In genomic region chr8:95549871-95550829, GRCm38 (mm10) we compare ENCODE assay signal across 12 mouse cellular contexts. TPM values are rescaled to one million over a fixed set of nuclear protein-coding genes. Genes with fewer than 3 reads are reported as not detected.
DNase-seq lines count a peak whose midpoint lies in the region; TF ChIP-seq lines count a peak whose summit lies in the region.
"Had no signal": no experiment of that assay in that cellular context is flagged by ENCODE, and none has a peak within 500 bp of the region (broad histone marks: within the 10 kb centered on the region; RNA-seq: fewer than 3 reads in every experiment).

No protein-coding gene starts in this region.

- 21% methylated on average over 16 of the region's 16 CpGs for WGBS in cerebellum, adult 2 months
- 60% methylated on average over 16 of the region's 16 CpGs for WGBS in midbrain, embryonic 10.5 days

- no peaks in the 10 kb centered on the region for H3K36me3 ChIP-seq in midbrain, embryonic 10.5 days
- H3K36me3 ChIP-seq: lung, embryonic 15.5 days had no signal

- TF ChIP-seq POLR2A in cerebellum, adult 2 months (IDR thresholded peaks at IDR 0.05; ENCODE audit: borderline replicate concordance, insufficient read depth, low read length): no peak

- DNase-seq in cerebellum, postnatal 25 days: peak; percentile 14 to 19
- DNase-seq in cerebellum, adult 2 months: no peak
- peak; percentile 18 for DNase-seq in right cerebral cortex, postnatal 25 days
- no peak for DNase-seq in right cerebral cortex, postnatal 14 days
- peak; percentile 19 for DNase-seq in midbrain, embryonic 10.5 days (ENCODE audit: low spot score)
- peak; percentile 40 for DNase-seq in right cerebral cortex, postnatal 4 days
- DNase-seq in kidney, postnatal 14 days: no peak
- no peak for DNase-seq in ovary, postnatal 36 days (ENCODE audit: low spot score)
- DNase-seq: kidney, postnatal 10 days had no signal

- no peak overlapping the region for H3K27ac ChIP-seq in cerebellum, adult 2 months (ENCODE audit: insufficient read depth, low read length)
- H3K27ac ChIP-seq in midbrain, embryonic 10.5 days (replicated peaks): peak overlapping the region; percentile 55
- H3K27ac ChIP-seq: lung, embryonic 15.5 days had no signal

- TF ChIP-seq CTCF in cerebellum, adult 2 months (IDR thresholded peaks at IDR 0.05; ENCODE audit: borderline replicate concordance, insufficient read depth, low read depth, low read length): no peak

- no peak overlapping the region for H3K4me3 ChIP-seq in cerebellum, adult 2 months (replicated peaks; ENCODE audit: insufficient read depth, low read depth, low read length)
- no peak overlapping the region for H3K4me3 ChIP-seq in midbrain, embryonic 10.5 days
- H3K4me3 ChIP-seq: lung, embryonic 15.5 days had no signal

- no peaks in the 10 kb centered on the region for H3K4me1 ChIP-seq in cerebellum, adult 2 months (ENCODE audit: control insufficient read depth, insufficient read depth, low read length)
- H3K4me1 ChIP-seq in midbrain, embryonic 10.5 days: peaks cover 32% of the 10 kb centered on the region
- H3K4me1 ChIP-seq: lung, embryonic 15.5 days had no signal

- H3K9me3 ChIP-seq in midbrain, embryonic 10.5 days (replicated peaks): no peaks in the 10 kb centered on the region
- H3K9me3 ChIP-seq: lung, embryonic 15.5 days had no signal

- no peaks in the 10 kb centered on the region for H3K27me3 ChIP-seq in cerebellum, adult 2 months (ENCODE audit: control insufficient read depth, insufficient read depth, low read length)
- H3K27me3 ChIP-seq in midbrain, embryonic 10.5 days (ENCODE audit: low read depth, poor library complexity, severe bottlenecking): no peaks in the 10 kb centered on the region
- H3K27me3 ChIP-seq: lung, embryonic 15.5 days had no signal

RNA-seq across cellular contexts. Expression of gene Ccdc113, which starts 16.3 kb away (rescaled TPM):
- 1.1 and 1.2 TPM in 2 replicates for polyA plus RNA-seq in cerebellum, adult 2 months (2012; rRNA removed)
- 0.09 and 0.20 TPM in 2 replicates for polyA plus RNA-seq in midbrain, embryonic 10.5 days (2016; fragmentation: Nextera tagmentation; extraction: Ambion mirVana)
- polyA plus RNA-seq: limb, embryonic 11.5 days had no signal

RNA-seq across cellular contexts. Expression of gene Prss54, which starts 26.0 kb away (rescaled TPM):
- not detected in 2 replicates for polyA plus RNA-seq in cerebellum, adult 2 months (2012; rRNA removed)
- not detected in 2 replicates for polyA plus RNA-seq in midbrain, embryonic 10.5 days (2016; fragmentation: Nextera tagmentation; extraction: Ambion mirVana)
- polyA plus RNA-seq: limb, embryonic 11.5 days; lung, embryonic 15.5 days; urinary bladder, adult 2 months had no signal

Comparison
In these comparisons a context has a peak if more than half of its experiments do, and no peak if none do; other contexts are left out.
1. DNase-seq: peak in cerebellum, postnatal 25 days (2 of 2), right cerebral cortex, postnatal 25 days (single experiment), midbrain, embryonic 10.5 days (single experiment) and right cerebral cortex, postnatal 4 days (single experiment); none in cerebellum, adult 2 months (0 of 2), right cerebral cortex, postnatal 14 days (single experiment), kidney, postnatal 14 days (single experiment) and ovary, postnatal 36 days (single experiment).